Mouse (Mus musculus) thymus, adult 2 months (tissue): Measurements from ENCODE around the gene Gm7534.

Source experiments
- CTCF ChIP-seq: fragments of 200-500 bp; IDR thresholded peaks from 2 replicates; pipeline ENCODE4 v1.5.1; 2012; ENCODE audit warnings: mild to moderate bottlenecking, control low read depth, low read length, moderate library complexity, borderline replicate concordance; ENCODE audit not compliant: control insufficient read depth, poor library complexity, insufficient read depth; ENCODE audit errors: extremely low read depth
- POLR2A ChIP-seq: fragments of 200-500 bp; IDR thresholded peaks from 2 replicates; pipeline ENCODE4 v1.6.1; 2012; ENCODE audit warnings: mild to moderate bottlenecking, low read length, control low read depth, moderate library complexity; ENCODE audit not compliant: control insufficient read depth, poor library complexity, insufficient read depth; ENCODE audit errors: extremely low read depth

DNA sequence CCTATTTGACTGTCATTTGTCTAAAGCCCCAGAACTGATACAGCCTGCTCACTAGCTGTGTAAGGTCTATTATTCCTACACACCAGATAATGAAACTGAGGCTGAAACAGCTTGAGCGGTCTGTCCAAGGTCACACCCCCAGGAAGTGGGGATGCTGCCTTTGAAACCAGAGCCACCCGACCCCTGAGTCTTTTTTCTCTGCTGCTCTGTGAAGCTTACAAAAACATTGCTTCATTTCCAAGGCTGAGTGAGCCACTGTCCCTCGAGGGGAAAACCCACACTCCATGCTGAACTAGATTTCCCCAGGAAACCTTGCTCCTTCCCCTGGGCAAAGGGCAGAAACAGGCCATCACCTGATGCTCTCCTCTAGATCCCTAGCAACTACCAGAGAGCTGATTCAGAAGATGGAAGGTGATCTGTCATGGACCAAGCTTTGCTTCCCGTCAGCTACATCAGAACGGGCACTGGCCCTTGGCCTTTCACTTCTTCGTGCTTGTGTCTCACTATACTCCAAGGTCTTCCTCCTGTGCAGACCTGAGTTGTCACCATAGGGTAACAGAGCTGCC lies 3.8 kb upstream of the Gm7534 start:
- TF ChIP-seq CTCF (no peak), POLR2A (no peak)
